Mouse (Mus musculus): ENCODE results near the gene Gm10073. TPM values are rescaled to one million over a fixed set of nuclear protein-coding genes. Genes with fewer than 3 reads are reported as not detected.
"Not testable (repeated sequence)": the region's sequence is repeated elsewhere in the genome, so short reads cannot be mapped to it uniquely, and the experiment has no call there.

Gene Gm10073
- total RNA-seq (2018; cell fraction: chromatin; rRNA removed): not detected
- total RNA-seq (2018; cell fraction: cytosol; rRNA removed): 10 to 100 TPM in 1 of 26 experiments, 1 to 10 TPM in 25; 2.5 to 12.4 (median 6.0) TPM
- total RNA-seq (2018; cell fraction: nucleus; rRNA removed): 1 to 10 TPM in 4 of 26 experiments, not detected in 22; 1.6 to 2.9 (median 2.3) TPM
- polyA plus RNA-seq (2018): 1.9 to 16.1 TPM (median 13.7 TPM) in 3 replicates

GRCm38 (mm10) chr8:106573168-106573567 is at the start of gene Gm10073:
Gm10073 (minus strand) TSS chr8:106573461.
- WGBS (ENCODE audit: missing documents): 90% methylated on average over 4 of the region's 20 CpGs
- not testable (repeated sequence) for H3K79me2 ChIP-seq (ENCODE audit: inconsistent target); H3K4me3 ChIP-seq (ENCODE audit: inconsistent target); H3K27ac ChIP-seq; H3K36me3 ChIP-seq (ENCODE audit: inconsistent target)

DNA sequence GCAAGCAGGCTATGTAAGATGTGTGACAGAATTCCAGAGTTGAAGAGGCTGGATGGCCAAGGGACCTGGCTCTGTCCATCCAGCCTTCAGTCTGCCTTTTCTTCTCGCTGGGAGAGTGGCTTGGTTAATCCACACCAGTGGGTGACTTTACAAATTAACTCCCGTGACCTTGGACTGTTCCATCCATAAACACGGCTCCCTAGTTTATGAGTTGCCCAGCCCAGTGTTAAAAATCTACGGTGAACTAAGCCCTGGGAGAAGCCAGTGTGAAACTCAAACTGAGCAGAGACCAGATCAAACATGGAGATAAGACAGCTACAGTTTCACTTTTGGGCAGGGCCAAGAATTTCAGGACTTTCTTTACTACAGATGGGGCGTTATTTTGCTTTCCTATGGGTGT is 49.8 kb upstream of the Gm10073 start:
- no peaks in the 10 kb centered on the region for H3K36me3 ChIP-seq (ENCODE audit: inconsistent target)
- H3K79me2 ChIP-seq (ENCODE audit: inconsistent target): no peaks in the 10 kb centered on the region
- 46% methylated on average over 5 of the region's 5 CpGs for WGBS (ENCODE audit: missing documents)
- H3K27ac ChIP-seq: no peak overlapping the region
- H3K4me3 ChIP-seq (ENCODE audit: inconsistent target): no peak overlapping the region

- WGBS (ENCODE audit: missing documents): 91% methylated on average over 2 of the region's 2 CpGs
- H3K27ac ChIP-seq: no peak overlapping the region
- no peaks in the 10 kb centered on the region for H3K36me3 ChIP-seq (ENCODE audit: inconsistent target)
- no peaks in the 10 kb centered on the region for H3K79me2 ChIP-seq (ENCODE audit: inconsistent target)
- no peak overlapping the region for H3K4me3 ChIP-seq (ENCODE audit: inconsistent target)
Observed at GRCm38 (mm10) chr8:106620488-106620887, 47.2 kb upstream of the Gm10073 start.

DNA sequence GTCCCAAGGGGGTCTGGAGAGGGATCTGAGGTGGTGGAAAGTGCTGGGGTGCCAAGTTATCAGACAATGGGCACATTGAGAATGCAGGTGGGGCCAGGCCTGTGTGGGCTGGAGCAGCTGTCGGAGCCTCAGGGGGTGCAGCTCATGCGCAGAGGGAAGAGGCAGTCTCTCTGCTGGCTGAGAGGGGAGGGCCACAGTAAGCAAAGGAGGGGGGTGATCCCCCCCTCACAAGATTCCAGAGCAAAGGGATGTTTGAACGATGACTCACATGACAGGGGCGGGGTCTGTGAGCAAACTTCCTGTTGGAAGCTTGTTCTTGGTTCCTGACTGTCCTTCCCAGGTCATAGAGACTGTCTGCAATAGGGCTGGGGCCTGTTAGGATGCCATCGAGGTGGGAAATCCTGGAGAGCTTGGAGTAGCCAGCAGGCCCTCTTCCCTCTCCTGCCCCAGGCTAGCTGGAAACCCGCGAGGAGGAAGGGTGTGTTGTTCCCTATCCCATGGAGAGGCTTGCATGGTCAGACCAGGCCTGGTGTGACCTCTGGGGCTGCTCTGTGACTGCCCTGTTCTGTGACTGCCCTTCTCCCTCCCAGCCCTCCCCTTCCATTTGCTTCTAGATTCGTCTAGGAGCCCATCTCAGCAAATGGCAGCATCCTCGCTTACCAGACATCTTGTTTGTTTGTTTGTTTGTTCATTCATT is 46.4 kb upstream of the Gm10073 start:
- Histone ChIP-seq H3K4me3 (ENCODE audit: inconsistent target) (no peak overlapping the region), H3K79me2 (ENCODE audit: inconsistent target) (no peaks in the 10 kb centered on the region), H3K27ac (no peak overlapping the region), H3K36me3 (ENCODE audit: inconsistent target) (no peaks in the 10 kb centered on the region)
- 87% methylated on average over 9 of the region's 9 CpGs for WGBS (ENCODE audit: missing documents)

DNA sequence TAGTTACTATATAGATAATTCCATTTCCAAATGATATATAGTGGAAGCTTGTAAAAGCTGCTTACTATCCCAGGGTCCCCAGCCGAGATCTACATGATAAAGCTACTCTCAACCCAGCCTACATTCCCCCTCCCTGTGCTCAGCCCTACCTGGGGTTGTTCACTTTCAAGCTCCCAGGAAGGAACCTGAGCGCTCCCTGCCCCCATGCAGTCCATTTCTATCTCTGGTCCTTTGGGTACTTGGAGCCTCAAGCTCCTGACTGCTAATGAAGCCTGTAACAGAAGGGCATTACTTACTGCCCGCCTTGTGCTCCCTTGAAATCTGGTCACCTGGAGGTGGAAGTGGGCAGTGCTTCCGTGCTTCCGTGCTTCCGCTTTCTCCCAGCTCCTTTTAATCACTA is 45.1 kb upstream of the Gm10073 start:
- Histone ChIP-seq H3K36me3 (ENCODE audit: inconsistent target) (no peaks in the 10 kb centered on the region), H3K4me3 (ENCODE audit: inconsistent target) (no peak overlapping the region), H3K27ac (no peak overlapping the region), H3K79me2 (ENCODE audit: inconsistent target) (no peaks in the 10 kb centered on the region)
- WGBS (ENCODE audit: missing documents): 89% methylated on average over 6 of the region's 6 CpGs

GRCm38 (mm10) chr8:106617865-106618264 is 44.6 kb upstream of the Gm10073 start:
- 83% methylated on average over 6 of the region's 6 CpGs for WGBS (ENCODE audit: missing documents)
- no peak overlapping the region for H3K27ac ChIP-seq
- H3K36me3 ChIP-seq (ENCODE audit: inconsistent target): no peaks in the 10 kb centered on the region
- no peaks in the 10 kb centered on the region for H3K79me2 ChIP-seq (ENCODE audit: inconsistent target)
- H3K4me3 ChIP-seq (ENCODE audit: inconsistent target): no peak overlapping the region

DNA sequence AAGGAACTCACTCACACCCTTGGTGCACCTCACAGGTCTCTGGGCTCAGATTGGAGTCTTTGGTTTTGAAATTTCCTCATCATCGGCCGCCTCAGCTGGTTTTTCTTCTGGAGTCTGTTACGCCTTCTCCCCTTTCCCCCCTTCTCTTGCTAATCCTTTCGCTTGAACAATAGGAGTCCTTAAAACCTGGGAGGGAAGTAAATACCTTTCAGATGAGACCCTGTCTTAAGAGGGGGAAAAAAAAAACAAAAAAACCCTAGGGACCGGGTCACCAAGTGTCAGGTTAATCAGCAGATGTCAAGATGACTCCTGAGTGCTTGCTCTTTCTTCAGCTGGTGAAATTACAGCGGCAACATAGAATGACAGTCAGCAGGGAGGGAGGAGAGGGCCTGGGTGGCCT is 43.9 kb upstream of the Gm10073 start:
- WGBS (ENCODE audit: missing documents): 67% methylated on average over 6 of the region's 6 CpGs

DNA sequence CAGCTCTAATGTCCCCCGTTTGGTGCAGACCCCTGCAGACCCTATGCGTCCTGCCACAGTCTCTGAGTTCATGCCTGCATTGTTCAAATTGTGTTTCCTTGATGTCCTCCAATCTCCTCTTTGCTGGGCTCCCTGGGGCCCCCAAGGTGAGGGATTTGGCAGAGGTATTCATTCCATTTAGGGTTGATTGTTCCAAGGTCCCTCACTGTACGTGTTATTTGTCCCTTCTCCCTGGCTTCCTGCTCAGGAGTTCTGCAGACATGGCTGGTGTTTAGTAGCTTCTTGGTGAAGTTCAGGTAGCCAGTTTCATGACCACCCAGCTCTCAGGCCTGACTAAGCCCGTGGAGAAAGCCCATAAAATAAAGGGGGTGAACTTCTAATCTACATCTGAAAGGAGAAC is 43.4 kb upstream of the Gm10073 start:
- Histone ChIP-seq H3K79me2 (ENCODE audit: inconsistent target) (no peaks in the 10 kb centered on the region), H3K27ac (no peak overlapping the region), H3K36me3 (ENCODE audit: inconsistent target) (no peaks in the 10 kb centered on the region), H3K4me3 (ENCODE audit: inconsistent target) (no peak overlapping the region)
- WGBS (ENCODE audit: missing documents): 84% methylated on average over 4 of the region's 4 CpGs

More for the DNA sequence above, 43.9 kb upstream of the Gm10073 start:
- H3K79me2 ChIP-seq (ENCODE audit: inconsistent target): no peaks in the 10 kb centered on the region
- H3K27ac ChIP-seq: no peak overlapping the region
- no peak overlapping the region for H3K4me3 ChIP-seq (ENCODE audit: inconsistent target)
- H3K36me3 ChIP-seq (ENCODE audit: inconsistent target): no peaks in the 10 kb centered on the region

- no peak overlapping the region for H3K27ac ChIP-seq
- H3K79me2 ChIP-seq (ENCODE audit: inconsistent target): no peaks in the 10 kb centered on the region
- no peak overlapping the region for H3K4me3 ChIP-seq (ENCODE audit: inconsistent target)
- WGBS (ENCODE audit: missing documents): 77% methylated on average over 10 of the region's 10 CpGs
- H3K36me3 ChIP-seq (ENCODE audit: inconsistent target): no peaks in the 10 kb centered on the region
Observed at GRCm38 (mm10) chr8:106615661-106616299, 42.5 kb upstream of the Gm10073 start.

DNA sequence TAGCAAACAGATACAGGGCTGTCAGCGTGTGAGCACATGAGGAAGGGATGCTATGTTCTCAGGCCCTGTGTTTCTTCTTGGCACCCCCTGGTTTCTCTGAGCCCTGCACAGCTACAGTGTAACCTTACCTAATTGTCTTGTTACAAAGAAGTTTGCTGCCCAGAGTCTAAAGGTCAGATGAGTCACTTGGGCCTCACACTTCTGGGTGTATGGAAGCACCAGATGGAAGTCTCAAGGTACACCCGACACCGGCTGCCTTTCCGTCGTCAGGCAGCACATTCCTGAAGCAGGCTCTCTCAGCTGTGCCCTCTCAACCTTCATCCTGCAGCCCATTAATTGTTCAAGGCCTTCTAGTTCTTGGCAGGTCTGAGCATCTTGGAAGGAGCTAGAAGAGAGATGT is 41.4 kb upstream of the Gm10073 start:
- Histone ChIP-seq H3K4me3 (ENCODE audit: inconsistent target) (no peak overlapping the region), H3K36me3 (ENCODE audit: inconsistent target) (no peaks in the 10 kb centered on the region), H3K79me2 (ENCODE audit: inconsistent target) (no peaks in the 10 kb centered on the region), H3K27ac (no peak overlapping the region)
- 96% methylated on average over 5 of the region's 5 CpGs for WGBS (ENCODE audit: missing documents)

GRCm38 (mm10) chr8:106612047-106612446 is 38.8 kb upstream of the Gm10073 start:
- H3K79me2 ChIP-seq (ENCODE audit: inconsistent target): no peaks in the 10 kb centered on the region
- H3K4me3 ChIP-seq (ENCODE audit: inconsistent target): no peak overlapping the region
- no peaks in the 10 kb centered on the region for H3K36me3 ChIP-seq (ENCODE audit: inconsistent target)
- peak overlapping the region; percentile 27 for H3K27ac ChIP-seq
- WGBS (ENCODE audit: missing documents): 23% methylated on average over 3 of the region's 3 CpGs

GRCm38 (mm10) chr8:106610958-106611640 is 37.8 kb upstream of the Gm10073 start:
- Histone ChIP-seq H3K79me2 (ENCODE audit: inconsistent target) (no peaks in the 10 kb centered on the region), H3K36me3 (ENCODE audit: inconsistent target) (no peaks in the 10 kb centered on the region), H3K27ac (peak overlapping the region; percentile 27), H3K4me3 (ENCODE audit: inconsistent target) (no peak overlapping the region)
- WGBS (ENCODE audit: missing documents): 41% methylated on average over 9 of the region's 9 CpGs

- Histone ChIP-seq H3K36me3 (ENCODE audit: inconsistent target) (no peaks in the 10 kb centered on the region), H3K79me2 (ENCODE audit: inconsistent target) (no peaks in the 10 kb centered on the region), H3K27ac (no peak overlapping the region), H3K4me3 (ENCODE audit: inconsistent target) (no peak overlapping the region)
- 92% methylated on average over 7 of the region's 7 CpGs for WGBS (ENCODE audit: missing documents)
Observed at GRCm38 (mm10) chr8:106609076-106609903, 36.0 kb upstream of the Gm10073 start.

DNA sequence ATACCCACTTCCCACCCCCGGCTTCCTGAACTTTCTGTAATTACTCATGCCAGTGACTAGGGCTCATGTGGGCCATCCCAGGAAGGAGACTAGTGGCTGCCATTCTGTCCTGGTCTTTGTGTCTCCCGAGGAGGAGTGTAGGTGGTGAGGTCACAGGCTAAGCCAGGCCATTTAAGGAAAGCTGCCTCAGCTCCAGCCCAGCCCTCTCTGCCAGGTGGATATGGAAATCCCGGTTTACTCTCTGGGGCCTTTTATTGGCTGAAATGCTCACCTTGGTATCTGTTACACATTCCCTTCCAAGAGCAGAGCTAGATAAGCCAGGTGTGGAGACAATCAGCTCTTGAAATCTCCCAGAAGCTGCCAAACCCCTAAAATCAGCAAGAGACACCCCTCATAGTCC is 35.2 kb upstream of the Gm10073 start:
- no peaks in the 10 kb centered on the region for H3K36me3 ChIP-seq (ENCODE audit: inconsistent target)
- WGBS (ENCODE audit: missing documents): 83% methylated on average over 3 of the region's 3 CpGs
- no peak overlapping the region for H3K27ac ChIP-seq
- no peaks in the 10 kb centered on the region for H3K79me2 ChIP-seq (ENCODE audit: inconsistent target)
- no peak overlapping the region for H3K4me3 ChIP-seq (ENCODE audit: inconsistent target)

All from macrophage (primary cell).